Mouse (Mus musculus): ENCODE data around the gene Olfr632. TPM values are rescaled to one million over a fixed set of nuclear protein-coding genes. Genes with fewer than 3 reads are reported as not detected.
"Not testable (repeated sequence)": the region's sequence is repeated elsewhere in the genome, so short reads cannot be mapped to it uniquely, and the experiment has no call there.

The Olfr632 gene
- polyA plus RNA-seq, 1 experiment = not detected

- H3K4me1 ChIP-seq (ENCODE audit: control insufficient read depth, insufficient read depth, low read length) = no peaks in the 10 kb centered on the region; the same call in 1 of the 2 replicates
- H3K4me3 ChIP-seq (replicated peaks; ENCODE audit: control insufficient read depth, low read depth, low read length) = no peak within 1 kb of the TSS
- TF ChIP-seq CTCF (IDR thresholded peaks at IDR 0.05; ENCODE audit: control insufficient read depth, insufficient read depth, low read length) = no peak
- TF ChIP-seq POLR2A (IDR thresholded peaks at IDR 0.05; ENCODE audit: borderline replicate concordance, control insufficient read depth, low read depth, low read length) = no peak
- no peak within 1 kb of the TSS for H3K27ac ChIP-seq (ENCODE audit: control insufficient read depth, insufficient read depth, low read depth, low read length, poor library complexity)
Measured at GRCm38 (mm10) chr7:103944137-103944536, 10.0 kb downstream of the Olfr632 start, which contains the start of gene Olfr633. Gene Olfr633, plus strand, starts transcription at chr7:103944437.

- not testable (repeated sequence) for H3K4me1 ChIP-seq (ENCODE audit: control insufficient read depth, insufficient read depth, low read length); H3K27ac ChIP-seq (ENCODE audit: control insufficient read depth, insufficient read depth, low read depth, low read length, poor library complexity); H3K4me3 ChIP-seq (replicated peaks; ENCODE audit: control insufficient read depth, low read depth, low read length)
- 89% methylated on average over 22 of the region's 22 CpGs for WGBS
Measured at GRCm38 (mm10) chr7:103966873-103967272, 32.7 kb downstream of the Olfr632 start.

- Histone ChIP-seq H3K4me1 (ENCODE audit: control insufficient read depth, insufficient read depth, low read length) (no peaks in the 10 kb centered on the region), H3K27ac (ENCODE audit: control insufficient read depth, insufficient read depth, low read depth, low read length, poor library complexity) (no peak within 1 kb of the TSS), H3K4me3 (replicated peaks; ENCODE audit: control insufficient read depth, low read depth, low read length) (no peak within 1 kb of the TSS)
- WGBS = 83% methylated on average over 1 of the region's 1 CpGs
- TF ChIP-seq CTCF (IDR thresholded peaks at IDR 0.05; ENCODE audit: control insufficient read depth, insufficient read depth, low read length) (no peak), POLR2A (IDR thresholded peaks at IDR 0.05; ENCODE audit: borderline replicate concordance, control insufficient read depth, low read depth, low read length) (no peak)
Measured at GRCm38 (mm10) chr7:103970852-103971251, 36.7 kb downstream of the Olfr632 start, which contains the start of gene Olfr635. Gene Olfr635, plus strand, starts transcription at chr7:103971152.

- WGBS = 15% methylated on average over 1 of the region's 1 CpGs
- Histone ChIP-seq H3K4me1 (ENCODE audit: control insufficient read depth, insufficient read depth, low read length) (no peaks in the 10 kb centered on the region), H3K4me3 (replicated peaks; ENCODE audit: control insufficient read depth, low read depth, low read length) (no peak overlapping the region), H3K27ac (ENCODE audit: control insufficient read depth, insufficient read depth, low read depth, low read length, poor library complexity) (no peak overlapping the region)
- no peak for TF ChIP-seq POLR2A (IDR thresholded peaks at IDR 0.05; ENCODE audit: borderline replicate concordance, control insufficient read depth, low read depth, low read length)
- no peak for TF ChIP-seq CTCF (IDR thresholded peaks at IDR 0.05; ENCODE audit: control insufficient read depth, insufficient read depth, low read length)
Measured at GRCm38 (mm10) chr7:103971782-103972181, 37.6 kb downstream of the Olfr632 start.

Other genes with a start within 250 kb of the Olfr632 start
- gene Olfr243, start 219.7 kb upstream of the Olfr632 start, polyA plus RNA-seq (2011; ENCODE audit: insufficient read depth, insufficient read length, low replicate concordance, missing spikeins) = 0.27 and 0.40 TPM in 2 replicates
- not detected in 2 replicates for gene Olfr628, start 204.0 kb upstream of the Olfr632 start, polyA plus RNA-seq (2011; ENCODE audit: insufficient read depth, insufficient read length, low replicate concordance, missing spikeins)
- 1.2 TPM in 1 of 2 replicates, not detected in the other for gene Olfr629, start 189.4 kb upstream of the Olfr632 start, polyA plus RNA-seq (2011; ENCODE audit: insufficient read depth, insufficient read length, low replicate concordance, missing spikeins)
- gene Olfr630, start 177.0 kb upstream of the Olfr632 start, polyA plus RNA-seq (2011; ENCODE audit: insufficient read depth, insufficient read length, low replicate concordance, missing spikeins) = not detected in 2 replicates
- gene Olfr69, start 162.8 kb upstream of the Olfr632 start, polyA plus RNA-seq (2011; ENCODE audit: insufficient read depth, insufficient read length, low replicate concordance, missing spikeins) = not detected in 2 replicates
- gene Olfr68, start 154.6 kb upstream of the Olfr632 start, polyA plus RNA-seq (2011; ENCODE audit: insufficient read depth, insufficient read length, low replicate concordance, missing spikeins) = 0.36 TPM in 1 of 2 replicates, not detected in the other
- 0.25 TPM in 1 of 2 replicates, not detected in the other for gene Olfr67, start 142.5 kb upstream of the Olfr632 start, polyA plus RNA-seq (2011; ENCODE audit: insufficient read depth, insufficient read length, low replicate concordance, missing spikeins)
- gene Hbb-bt, start 120.4 kb upstream of the Olfr632 start, polyA plus RNA-seq (2011; ENCODE audit: insufficient read depth, insufficient read length, low replicate concordance, missing spikeins) = 16,360 and 37,491 TPM in 2 replicates
- 44,806 and 110,365 TPM in 2 replicates for gene Hbb-bs, start 106.3 kb upstream of the Olfr632 start, polyA plus RNA-seq (2011; ENCODE audit: insufficient read depth, insufficient read length, low replicate concordance, missing spikeins)
- not detected in 2 replicates for gene Hbb-bh2, start 93.8 kb upstream of the Olfr632 start, polyA plus RNA-seq (2011; ENCODE audit: insufficient read depth, insufficient read length, low replicate concordance, missing spikeins)
- 1.6 TPM in 1 of 2 replicates, not detected in the other for gene Hbb-bh1, start 91.2 kb upstream of the Olfr632 start, polyA plus RNA-seq (2011; ENCODE audit: insufficient read depth, insufficient read length, low replicate concordance, missing spikeins)
- 1.6 TPM in 1 of 2 replicates, not detected in the other for gene Hbb-y, start 81.1 kb upstream of the Olfr632 start, polyA plus RNA-seq (2011; ENCODE audit: insufficient read depth, insufficient read length, low replicate concordance, missing spikeins)
- not detected in 2 replicates for gene Olfr66, start 48.1 kb upstream of the Olfr632 start, polyA plus RNA-seq (2011; ENCODE audit: insufficient read depth, insufficient read length, low replicate concordance, missing spikeins)
- not detected in 2 replicates for gene Olfr64, start 39.9 kb upstream of the Olfr632 start, polyA plus RNA-seq (2011; ENCODE audit: insufficient read depth, insufficient read length, low replicate concordance, missing spikeins)
- gene Olfr65, start 30.9 kb upstream of the Olfr632 start, polyA plus RNA-seq (2011; ENCODE audit: insufficient read depth, insufficient read length, low replicate concordance, missing spikeins) = not detected in 2 replicates
- gene Olfr631, start 5.5 kb upstream of the Olfr632 start, polyA plus RNA-seq (2011; ENCODE audit: insufficient read depth, insufficient read length, low replicate concordance, missing spikeins) = not detected in 2 replicates
- 0.25 TPM in 1 of 2 replicates, not detected in the other for gene Olfr633, start 10.1 kb downstream of the Olfr632 start, polyA plus RNA-seq (2011; ENCODE audit: insufficient read depth, insufficient read length, low replicate concordance, missing spikeins)
- gene Olfr635, start 36.8 kb downstream of the Olfr632 start, polyA plus RNA-seq (2011; ENCODE audit: insufficient read depth, insufficient read length, low replicate concordance, missing spikeins) = not detected in 2 replicates
- not detected in 2 replicates for gene Olfr638, start 64.4 kb downstream of the Olfr632 start, polyA plus RNA-seq (2011; ENCODE audit: insufficient read depth, insufficient read length, low replicate concordance, missing spikeins)
- not detected in 2 replicates for gene Olfr639, start 83.0 kb downstream of the Olfr632 start, polyA plus RNA-seq (2011; ENCODE audit: insufficient read depth, insufficient read length, low replicate concordance, missing spikeins)
- gene Olfr640, start 91.2 kb downstream of the Olfr632 start, polyA plus RNA-seq (2011; ENCODE audit: insufficient read depth, insufficient read length, low replicate concordance, missing spikeins) = not detected in 2 replicates
- not detected in 2 replicates for gene Olfr641, start 101.1 kb downstream of the Olfr632 start, polyA plus RNA-seq (2011; ENCODE audit: insufficient read depth, insufficient read length, low replicate concordance, missing spikeins)
- gene Olfr642, start 118.3 kb downstream of the Olfr632 start, polyA plus RNA-seq (2011; ENCODE audit: insufficient read depth, insufficient read length, low replicate concordance, missing spikeins) = 0.29 TPM in 1 of 2 replicates, not detected in the other
- not detected in 2 replicates for gene 4930516K23Rik, start 127.1 kb downstream of the Olfr632 start, polyA plus RNA-seq (2011; ENCODE audit: insufficient read depth, insufficient read length, low replicate concordance, missing spikeins)
- gene Olfr644, start 137.5 kb downstream of the Olfr632 start, polyA plus RNA-seq (2011; ENCODE audit: insufficient read depth, insufficient read length, low replicate concordance, missing spikeins) = not detected in 2 replicates
- gene Olfr645, start 151.1 kb downstream of the Olfr632 start, polyA plus RNA-seq (2011; ENCODE audit: insufficient read depth, insufficient read length, low replicate concordance, missing spikeins) = not detected in 2 replicates
- not detected in 2 replicates for gene Olfr646, start 170.5 kb downstream of the Olfr632 start, polyA plus RNA-seq (2011; ENCODE audit: insufficient read depth, insufficient read length, low replicate concordance, missing spikeins)
- gene Ubqln5, start 195.5 kb downstream of the Olfr632 start, polyA plus RNA-seq (2011; ENCODE audit: insufficient read depth, insufficient read length, low replicate concordance, missing spikeins) = not detected in 2 replicates
- not detected in 2 replicates for gene Olfr643, start 203.1 kb downstream of the Olfr632 start, polyA plus RNA-seq (2011; ENCODE audit: insufficient read depth, insufficient read length, low replicate concordance, missing spikeins)
- not detected in 2 replicates for gene Ubqln3, start 208.9 kb downstream of the Olfr632 start, polyA plus RNA-seq (2011; ENCODE audit: insufficient read depth, insufficient read length, low replicate concordance, missing spikeins)
- gene Ubqlnl, start 216.2 kb downstream of the Olfr632 start, polyA plus RNA-seq (2011; ENCODE audit: insufficient read depth, insufficient read length, low replicate concordance, missing spikeins) = not detected in 2 replicates
- gene Olfm5, start 230.5 kb downstream of the Olfr632 start, polyA plus RNA-seq (2011; ENCODE audit: insufficient read depth, insufficient read length, low replicate concordance, missing spikeins) = not detected in 2 replicates
- not detected in 2 replicates for gene Olfr648, start 249.0 kb downstream of the Olfr632 start, polyA plus RNA-seq (2011; ENCODE audit: insufficient read depth, insufficient read length, low replicate concordance, missing spikeins)